Mouse (Mus musculus) mesoderm, embryonic 11.5 days (tissue): ENCODE measurements around the gene Kir3dl2.
A peak's percentile ranks its signal among the peaks of the same experiment; 100 is the strongest.
"Not testable (repeated sequence)": the region's sequence is repeated elsewhere in the genome, so short reads cannot be mapped to it uniquely, and the experiment has no call there.

Experiments used
- DNase-seq: peaks from one replicate; pipeline ENCODE4 v3.0.0-alpha.2; 2012; ENCODE audit warnings: low read depth, low spot score

Gene Kir3dl2

GRCm38 (mm10) chrX:136543956-136544355, at the start of gene Kir3dl2:
Gene Kir3dl2 (minus strand): TSS chrX:136544056.
- not testable (repeated sequence) for DNase-seq

DNA sequence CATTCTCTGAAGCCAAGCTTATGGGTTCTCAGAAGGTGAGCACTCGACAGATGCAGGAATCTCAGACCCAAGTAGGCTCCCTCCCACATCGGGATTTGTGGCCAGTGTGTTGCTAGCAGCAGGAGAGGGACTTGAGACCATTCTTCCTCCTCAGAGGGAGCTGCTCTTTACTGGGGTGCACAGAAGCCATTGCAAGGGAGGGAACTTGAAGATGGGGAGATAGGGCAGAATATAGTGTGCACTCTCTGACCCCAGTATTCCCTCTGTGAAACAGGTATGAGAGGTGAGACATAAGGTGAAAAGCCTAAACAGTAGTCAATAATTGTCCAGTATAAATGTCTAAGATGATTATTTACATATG, 47.0 kb upstream of the Kir3dl2 start:
- no peak for DNase-seq

DNA sequence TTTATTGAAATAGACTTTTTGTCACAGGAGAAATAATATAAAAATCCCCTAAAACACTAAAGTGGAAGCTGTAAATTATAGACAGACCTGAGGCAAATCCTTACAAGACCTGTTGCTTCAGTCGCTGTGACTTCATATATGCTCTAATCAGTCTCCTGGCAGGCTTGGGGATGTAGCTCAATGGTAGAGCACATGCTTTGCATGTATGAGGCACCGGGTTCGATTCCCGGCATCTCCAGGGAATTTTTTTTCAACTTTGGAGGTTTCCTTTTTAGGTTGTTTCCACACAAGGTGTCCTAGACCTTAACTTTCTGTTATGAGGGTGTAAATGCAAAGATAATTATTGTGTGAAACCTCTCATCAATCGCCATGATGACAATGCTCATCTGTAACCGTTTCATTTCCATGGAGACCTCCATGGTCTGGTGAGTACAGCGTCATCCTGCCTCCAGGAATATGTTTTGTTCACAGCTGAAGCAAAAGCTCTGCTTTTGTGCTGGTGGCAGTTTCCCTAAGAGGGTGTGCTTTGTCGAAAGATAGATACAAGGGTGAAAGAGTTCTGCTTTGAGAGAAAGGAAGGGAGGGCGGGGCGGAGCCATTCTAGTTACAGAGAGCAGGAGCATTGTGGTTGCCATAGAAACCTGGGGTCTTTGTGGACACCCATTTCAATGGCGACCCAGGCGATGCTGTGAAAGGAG, 46.5 kb upstream of the Kir3dl2 start, which contains the start of gene Tceal3:
Gene Tceal3 (plus strand): TSS at position 644 of the 698 bp plus-strand sequence.
- peak; percentile 52 for DNase-seq

DNA sequence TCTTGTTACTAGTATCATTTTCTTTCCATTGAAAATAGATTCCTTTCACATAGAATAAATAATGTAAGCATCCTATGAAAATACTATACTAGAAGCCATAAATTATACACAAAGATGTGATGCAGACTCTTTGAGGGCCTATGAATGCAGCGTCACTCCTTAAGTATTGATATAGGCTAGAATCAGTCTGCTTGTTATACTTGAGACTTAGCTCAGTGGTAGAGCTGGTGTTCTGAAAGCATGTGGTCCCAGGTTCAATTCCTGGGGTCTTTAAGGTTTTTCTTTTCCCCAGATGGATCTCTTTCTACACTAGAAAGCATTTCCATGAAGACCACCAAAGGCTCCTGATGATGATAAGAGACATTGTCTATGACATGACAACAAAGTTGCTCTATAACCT, 40.8 kb upstream of the Kir3dl2 start:
- no peak for DNase-seq

GRCm38 (mm10) chrX:136569094-136569493, 25.2 kb upstream of the Kir3dl2 start:
- not testable (repeated sequence) for DNase-seq

DNA sequence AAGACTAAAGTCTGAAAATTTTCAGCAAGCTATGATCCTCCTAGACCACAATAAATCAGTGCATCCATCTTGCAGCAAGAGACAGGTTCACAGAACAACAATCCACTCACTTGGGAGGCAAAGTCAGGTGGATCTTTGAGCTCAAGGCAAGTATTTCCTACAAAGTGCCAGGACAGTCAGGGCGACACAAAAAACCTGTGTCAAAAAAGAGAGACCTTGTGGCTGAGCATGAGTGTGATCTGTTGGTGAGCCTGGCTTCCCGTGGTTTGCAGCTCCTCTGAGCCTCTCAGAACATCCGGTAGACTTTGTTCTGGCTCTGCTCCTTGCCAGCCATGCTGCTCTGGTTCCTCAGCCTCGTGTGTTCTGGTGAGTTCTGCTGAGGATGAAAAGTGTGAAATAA, 26.2 kb downstream of the Kir3dl2 start, which contains the start of gene Kir3dl1:
Gene Kir3dl1 (plus strand): TSS at position 301 of the 400 bp plus-strand sequence.
- not testable (repeated sequence) for DNase-seq
